Mouse (Mus musculus) midbrain, embryonic 14.5 days (tissue): ENCODE measurements around the gene Slit2. TPM values are rescaled to one million over a fixed set of nuclear protein-coding genes. Genes with fewer than 3 reads are reported as not detected.

Experiments
- ATAC-seq: fragments of 200-750 bp; cut with Nextera tagmentation; 2 replicates; pipeline ENCODE4 v1.8.0; 2017; ENCODE audit warnings: moderate number of reproducible peaks, moderate library complexity; ENCODE audit not compliant: low FRiP score, low TSS enrichment
- DNase-seq: peaks from one replicate; pipeline ENCODE4 v3.0.0-alpha.2; 2015
- H3K27ac ChIP-seq: fragments of 300-500 bp; sonication (generic); replicated peaks from 2 replicates; pipeline ENCODE4 v1.5.1; 2014; ENCODE audit warnings: mild to moderate bottlenecking, low read depth, low read length, moderate library complexity
- H3K27me3 ChIP-seq: fragments of 300-500 bp; sonication (generic); 2 replicates; pipeline ENCODE4 v1.6.1; 2014; ENCODE audit warnings: low read length, control low read depth, mixed read lengths; ENCODE audit not compliant: control insufficient read depth, insufficient read depth
- H3K36me3 ChIP-seq: fragments of 300-500 bp; sonication (generic); 2 replicates; pipeline ENCODE4 v1.6.1; 2014; ENCODE audit warnings: low read length, control low read depth; ENCODE audit not compliant: control insufficient read depth, insufficient read depth
- H3K4me1 ChIP-seq: fragments of 300-500 bp; sonication (generic); 2 replicates; pipeline ENCODE4 v1.6.1; 2014; ENCODE audit warnings: mild to moderate bottlenecking, antibody characterized with exemption, low read length, control low read depth; ENCODE audit not compliant: control insufficient read depth, insufficient read depth
- H3K4me2 ChIP-seq: fragments of 300-500 bp; sonication (generic); 2 replicates; pipeline ENCODE4 v1.6.1; 2014; ENCODE audit warnings: mild to moderate bottlenecking, low read length, moderate library complexity
- H3K4me3 ChIP-seq: fragments of 300-500 bp; sonication (generic); replicated peaks from 2 replicates; pipeline ENCODE4 v1.5.1; 2014; ENCODE audit warnings: low read depth, low read length
- H3K9ac ChIP-seq: fragments of 300-500 bp; sonication (generic); replicated peaks from 2 replicates; pipeline ENCODE4 v1.6.1; 2014; ENCODE audit warnings: mild to moderate bottlenecking, low read length, moderate library complexity
- H3K9me3 ChIP-seq: fragments of 300-500 bp; sonication (generic); 2 replicates; pipeline ENCODE4 v1.6.1; 2016; ENCODE audit warnings: low read length, control low read depth, mixed read lengths; ENCODE audit not compliant: control insufficient read depth
- WGBS: fragments of 180-500 bp; shearing (Covaris S2); extraction: QIAGEN DNeasy Blood & Tissue Kit; methylation state at CpG from one replicate; pipeline ENCODE4 v1.1.7; 2014; 5-methylcytosine and 5-hydroxymethylcytosine counted together
- polyA plus RNA-seq: library from polyadenylated mRNA; unstranded; fragments of >200 nt; fragmentation: Nextera tagmentation; extraction: Ambion mirVana; gene quantifications from 2 replicates; pipeline ENCODE4 v1.2.1, GENCODE M21; 2014

The Slit2 gene
- polyA plus RNA-seq, 1 experiment from 2014 or later, result 25.7 TPM

DNA sequence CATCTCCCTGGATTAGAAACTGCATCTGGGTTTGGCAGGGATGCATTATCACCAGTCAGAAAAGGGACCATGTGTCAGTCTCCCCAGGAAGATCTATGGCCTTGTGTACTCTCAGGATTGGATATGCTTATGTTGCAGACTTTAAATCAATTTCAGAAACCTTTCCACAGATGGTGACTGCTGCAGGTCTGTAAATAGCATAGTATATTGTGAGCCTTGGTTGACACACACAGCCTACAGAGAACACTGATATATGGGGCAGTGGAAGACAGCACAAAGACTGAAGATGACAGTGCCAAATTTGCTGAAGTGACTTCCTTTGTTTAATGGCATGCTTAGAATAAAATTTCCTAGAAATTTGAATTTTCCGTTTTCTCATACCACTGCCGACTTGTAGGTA lies 163.1 kb downstream of the Slit2 start:
- Histone ChIP-seq H3K4me2 (no peak overlapping the region), H3K27ac (no peak overlapping the region), H3K9me3 (no peaks in the 10 kb centered on the region), H3K36me3 (no peaks in the 10 kb centered on the region), H3K4me3 (no peak overlapping the region), H3K27me3 (no peaks in the 10 kb centered on the region), H3K4me1 (no peaks in the 10 kb centered on the region), H3K9ac (no peak overlapping the region)
- 94% methylated on average over 2 of the region's 2 CpGs for WGBS
- ATAC-seq (no peak), DNase-seq (no peak)

DNA sequence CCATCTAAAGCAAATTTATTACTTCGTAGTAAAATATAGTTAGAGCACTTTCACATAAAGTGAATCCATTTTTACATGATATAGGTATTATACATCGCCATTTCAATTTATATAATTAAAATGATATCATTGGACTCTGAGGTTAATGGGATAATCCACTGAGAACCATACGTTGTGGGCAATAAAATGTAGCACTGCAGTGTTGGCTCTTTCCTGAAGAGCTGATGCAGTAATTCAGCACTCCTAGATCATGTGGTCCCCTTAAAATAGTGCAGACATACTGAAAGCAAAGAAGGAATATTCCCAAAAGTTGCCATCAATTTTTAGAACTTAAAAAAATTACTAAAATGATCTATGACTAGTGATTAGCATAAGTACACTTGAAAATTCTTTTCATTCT lies 177.9 kb downstream of the Slit2 start:
- Histone ChIP-seq H3K4me2 (no peak overlapping the region), H3K27me3 (no peaks in the 10 kb centered on the region), H3K4me3 (no peak overlapping the region), H3K27ac (no peak overlapping the region), H3K4me1 (no peaks in the 10 kb centered on the region), H3K36me3 (no peaks in the 10 kb centered on the region), H3K9ac (no peak overlapping the region), H3K9me3 (no peaks in the 10 kb centered on the region)
- 84% methylated on average over 3 of the region's 3 CpGs for WGBS
- DNase-seq (no peak), ATAC-seq (no peak)

DNA sequence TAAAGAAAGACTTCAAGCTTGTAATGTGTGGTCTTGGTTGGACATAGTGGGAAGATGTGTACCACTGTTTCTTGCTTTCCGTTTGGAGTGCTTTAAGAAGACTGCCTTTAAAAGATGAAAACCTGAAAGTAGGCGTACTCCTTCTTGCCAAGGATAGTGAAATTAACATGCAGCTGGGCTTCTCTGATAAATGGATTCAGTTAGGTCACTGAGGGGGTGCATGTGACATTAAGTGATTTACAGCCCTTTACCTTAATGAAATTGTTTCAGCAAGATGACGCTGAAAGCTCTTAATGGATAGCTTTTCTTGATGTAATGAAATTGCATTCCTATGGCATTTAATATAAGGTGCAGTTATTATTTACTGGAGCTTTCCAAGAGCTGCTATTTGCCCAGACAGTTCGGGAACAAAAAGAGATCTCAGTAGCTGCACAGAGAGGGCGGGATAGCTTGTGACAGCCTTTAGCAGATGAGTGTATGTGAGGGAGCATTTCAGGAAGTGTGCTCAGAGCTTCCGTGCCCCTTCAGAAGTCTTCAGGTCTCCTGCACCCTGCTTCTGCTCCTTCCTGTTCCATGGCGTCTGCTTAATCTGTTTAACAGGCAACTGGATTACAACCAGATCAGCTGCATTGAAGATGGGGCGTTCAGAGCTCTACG lies 198.8 kb downstream of the Slit2 start:
- Histone ChIP-seq H3K4me2 (no peak overlapping the region), H3K4me1 (no peaks in the 10 kb centered on the region), H3K4me3 (no peak overlapping the region), H3K9ac (no peak overlapping the region), H3K27me3 (no peaks in the 10 kb centered on the region), H3K27ac (no peak overlapping the region), H3K9me3 (no peaks in the 10 kb centered on the region), H3K36me3 (no peaks in the 10 kb centered on the region)
- DNase-seq (peak; percentile 4), ATAC-seq (no peak)
- WGBS, result 46% methylated on average over 9 of the region's 9 CpGs

GRCm38 (mm10) chr5:48184358-48184757 lies 201.4 kb downstream of the Slit2 start:
- H3K4me1 ChIP-seq, result no peaks in the 10 kb centered on the region
- no peak overlapping the region for H3K9ac ChIP-seq
- no peak for DNase-seq
- H3K36me3 ChIP-seq, result no peaks in the 10 kb centered on the region
- H3K27ac ChIP-seq, result no peak overlapping the region
- no peaks in the 10 kb centered on the region for H3K9me3 ChIP-seq
- WGBS, result 94% methylated on average over 8 of the region's 8 CpGs
- H3K27me3 ChIP-seq, result no peaks in the 10 kb centered on the region
- H3K4me3 ChIP-seq, result no peak overlapping the region
- no peak for ATAC-seq
- no peak overlapping the region for H3K4me2 ChIP-seq

GRCm38 (mm10) chr5:48187819-48188218 lies 204.9 kb downstream of the Slit2 start:
- Histone ChIP-seq H3K27ac (no peak overlapping the region), H3K4me2 (no peak overlapping the region), H3K4me1 (no peaks in the 10 kb centered on the region), H3K9me3 (no peaks in the 10 kb centered on the region), H3K9ac (no peak overlapping the region), H3K36me3 (no peaks in the 10 kb centered on the region), H3K27me3 (no peaks in the 10 kb centered on the region), H3K4me3 (no peak overlapping the region)
- DNase-seq (no peak), ATAC-seq (no peak)
- 94% methylated on average over 4 of the region's 4 CpGs for WGBS

- no peak for ATAC-seq
- Histone ChIP-seq H3K4me1 (no peaks in the 10 kb centered on the region), H3K9ac (no peak overlapping the region), H3K4me3 (no peak overlapping the region), H3K36me3 (no peaks in the 10 kb centered on the region), H3K9me3 (no peaks in the 10 kb centered on the region), H3K27ac (no peak overlapping the region), H3K4me2 (no peak overlapping the region), H3K27me3 (no peaks in the 10 kb centered on the region)
- DNase-seq, result no peak
These were observed 216.4 kb downstream of the Slit2 start for GRCm38 (mm10) chr5:48199380-48199779.

DNA sequence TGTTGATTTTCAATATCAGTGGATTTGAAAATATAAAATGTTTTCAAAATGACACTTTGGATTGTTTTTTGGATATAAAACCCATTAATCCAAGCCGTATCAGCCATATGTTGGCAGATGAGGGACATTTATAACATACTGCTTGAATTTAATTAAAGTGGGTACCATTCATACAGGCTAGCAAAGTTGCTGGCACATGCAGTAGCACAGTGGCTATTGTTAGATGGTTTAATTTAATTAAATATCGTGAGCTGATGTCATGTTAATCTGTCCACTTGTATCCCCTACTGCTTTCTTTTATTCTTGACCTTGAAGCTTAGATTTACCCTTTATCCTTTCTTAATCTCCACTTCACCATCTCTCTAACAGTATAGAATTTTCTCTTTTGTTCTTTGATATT lies 232.3 kb downstream of the Slit2 start:
- DNase-seq, result no peak
- H3K9ac ChIP-seq, result no peak overlapping the region
- H3K27ac ChIP-seq, result no peak overlapping the region
- H3K4me1 ChIP-seq, result no peaks in the 10 kb centered on the region
- ATAC-seq, result no peak
- no peaks in the 10 kb centered on the region for H3K27me3 ChIP-seq
- WGBS, result 38% methylated on average over 2 of the region's 2 CpGs
- no peak overlapping the region for H3K4me2 ChIP-seq
- no peaks in the 10 kb centered on the region for H3K9me3 ChIP-seq
- no peak overlapping the region for H3K4me3 ChIP-seq
- H3K36me3 ChIP-seq, result no peaks in the 10 kb centered on the region

DNA sequence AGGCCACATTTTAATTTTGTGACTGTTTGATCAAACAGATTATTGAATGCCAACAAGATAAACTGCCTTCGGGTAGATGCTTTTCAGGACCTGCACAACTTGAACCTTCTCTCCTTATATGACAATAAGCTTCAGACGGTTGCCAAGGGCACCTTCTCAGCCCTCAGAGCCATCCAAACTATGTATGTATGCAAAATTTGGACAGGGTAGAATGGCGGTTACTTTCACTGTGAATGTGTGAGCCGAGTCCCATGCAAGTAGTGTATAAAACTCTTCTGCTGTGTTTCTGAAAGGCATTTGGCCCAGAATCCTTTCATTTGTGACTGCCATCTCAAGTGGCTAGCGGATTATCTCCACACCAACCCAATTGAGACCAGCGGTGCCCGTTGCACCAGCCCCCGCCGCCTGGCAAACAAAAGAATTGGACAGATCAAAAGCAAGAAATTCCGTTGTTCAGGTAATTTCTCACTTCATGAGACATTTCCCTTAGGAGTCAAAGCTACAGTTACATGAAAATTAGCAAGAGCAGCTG lies 236.8 kb downstream of the Slit2 start:
- H3K27ac ChIP-seq, result no peak overlapping the region
- H3K9me3 ChIP-seq, result no peaks in the 10 kb centered on the region
- H3K4me1 ChIP-seq, result no peaks in the 10 kb centered on the region
- ATAC-seq (no peak), DNase-seq (peak; percentile 54)
- H3K9ac ChIP-seq, result no peak overlapping the region
- H3K27me3 ChIP-seq, result no peaks in the 10 kb centered on the region
- H3K4me2 ChIP-seq, result no peak overlapping the region
- H3K4me3 ChIP-seq, result no peak overlapping the region
- H3K36me3 ChIP-seq, result no peaks in the 10 kb centered on the region
- WGBS, result 24% methylated on average over 10 of the region's 10 CpGs

DNA sequence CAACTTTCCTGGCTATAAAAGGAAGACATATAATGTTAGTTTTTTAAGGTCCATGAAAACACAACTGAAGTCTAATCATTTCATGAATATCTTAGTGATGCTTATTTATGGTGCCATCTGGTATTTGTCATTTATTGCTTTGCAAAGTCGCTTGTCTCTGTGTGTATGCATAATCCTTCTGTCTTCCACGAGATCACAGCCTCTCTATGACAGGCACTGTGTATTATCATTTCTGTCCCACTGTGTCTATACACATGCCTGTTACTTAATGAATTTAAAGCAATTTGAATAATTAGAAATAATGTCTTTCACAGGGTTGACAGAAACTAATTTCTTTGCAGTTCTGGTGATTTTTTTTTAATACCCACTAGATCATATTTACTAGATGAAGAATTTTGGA lies 242.6 kb downstream of the Slit2 start:
- Histone ChIP-seq H3K4me2 (no peak overlapping the region), H3K4me3 (no peak overlapping the region), H3K9ac (no peak overlapping the region), H3K4me1 (no peaks in the 10 kb centered on the region), H3K9me3 (no peaks in the 10 kb centered on the region), H3K27ac (no peak overlapping the region), H3K27me3 (no peaks in the 10 kb centered on the region), H3K36me3 (no peaks in the 10 kb centered on the region)
- WGBS, result 21% methylated on average over 2 of the region's 2 CpGs
- peak; percentile 46; the same call in 1 of the 2 replicates for ATAC-seq
- DNase-seq, result peak; percentile 12
